Mouse (Mus musculus) right cerebral cortex, postnatal 36 days (tissue): ENCODE measurements around the gene Emb.
A peak's percentile ranks its signal among the peaks of the same experiment; 100 is the strongest.

ENCODE experiments used
- DNase-seq, 2 experiments: peaks; one replicate each; pipeline ENCODE4 v3.0.0; 2022; ENCODE audit warnings: low spot score in 2 of 2, mixed read lengths in 1 of 2

Gene Emb

DNA sequence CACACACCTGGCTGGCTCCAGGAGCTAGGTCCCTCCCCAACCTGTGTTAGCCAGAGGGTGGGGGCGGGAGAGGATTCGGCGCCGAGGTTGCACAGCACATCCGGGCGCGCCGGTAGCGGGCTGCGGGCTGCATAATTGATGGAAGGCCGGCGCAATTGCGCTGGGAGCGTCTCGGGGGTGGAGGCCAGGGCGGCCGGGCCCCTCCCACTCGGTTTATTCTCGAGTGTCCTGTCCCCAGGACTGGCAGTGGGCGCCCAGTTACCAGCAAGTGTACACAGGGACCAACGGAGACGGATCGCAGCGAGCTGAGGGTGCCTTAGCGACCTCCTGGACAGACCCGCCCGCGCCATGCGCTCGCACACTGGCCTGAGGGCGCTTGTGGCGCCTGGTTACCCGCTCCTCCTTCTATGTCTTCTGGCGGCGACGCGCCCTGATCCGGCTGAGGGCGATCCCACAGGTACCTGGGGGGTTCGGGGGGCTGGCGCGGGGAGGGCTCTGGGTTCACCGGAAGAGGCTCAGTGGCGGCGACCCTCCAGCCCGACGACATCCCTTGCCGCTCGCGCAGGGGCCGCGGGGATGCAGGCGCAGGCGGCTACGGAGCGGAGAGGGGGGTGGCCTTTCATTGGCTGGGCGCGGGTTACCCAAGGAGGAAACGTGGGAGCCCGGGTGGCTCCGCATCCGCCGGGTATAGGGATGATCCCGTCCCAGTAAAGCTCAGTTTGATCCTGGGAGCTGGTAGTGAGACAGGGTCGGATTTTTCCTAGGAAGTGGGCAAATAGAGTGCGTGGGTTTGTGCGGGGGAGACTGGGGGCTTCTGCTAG, 12.4 kb downstream of the Emb start, which contains the start of gene Gm17509:
TSS of gene Gm17509 (minus strand) at position 575 of the 821 bp plus-strand sequence.
- DNase-seq: peak; percentile 37 to 60

DNA sequence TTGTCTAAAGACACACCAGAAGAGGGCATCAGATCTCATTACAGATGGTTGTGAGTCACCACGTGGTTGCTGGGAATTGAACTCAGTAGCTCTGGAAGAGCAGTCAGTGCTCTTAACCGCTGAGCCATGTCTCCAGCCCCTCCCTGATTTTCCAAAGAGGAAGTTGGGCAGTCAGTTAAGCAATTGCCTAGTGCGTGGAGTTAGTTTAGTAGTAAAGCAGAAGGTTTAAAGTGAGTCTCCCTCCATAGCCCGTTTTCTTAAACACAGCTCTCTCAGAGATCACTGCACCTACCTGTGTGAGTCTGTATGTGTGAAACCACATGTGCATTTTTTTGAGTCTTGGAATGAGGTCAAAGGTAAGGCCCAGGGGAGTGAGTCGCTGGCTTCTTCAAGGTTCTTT, 14.8 kb downstream of the Emb start:
- no peak for DNase-seq

DNA sequence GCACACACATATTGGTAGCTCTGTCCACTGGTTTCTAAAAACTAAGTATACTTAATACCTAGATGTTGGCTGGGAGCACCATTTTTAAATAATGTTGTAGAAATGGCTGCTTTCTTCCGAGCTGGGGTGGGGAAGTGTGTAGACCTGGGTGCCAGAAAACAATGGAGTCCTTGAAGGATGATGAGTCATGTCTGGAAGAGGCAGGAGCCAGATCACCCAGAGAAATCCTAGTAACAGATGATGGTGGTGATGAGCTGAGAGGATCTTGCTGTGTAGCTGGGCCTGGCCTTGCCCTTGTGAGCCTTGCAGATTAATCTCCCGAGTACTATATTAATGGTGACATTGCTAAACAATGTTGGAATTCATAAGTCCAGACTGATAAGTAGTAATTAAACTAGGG, 16.6 kb downstream of the Emb start:
- no peak for DNase-seq

DNA sequence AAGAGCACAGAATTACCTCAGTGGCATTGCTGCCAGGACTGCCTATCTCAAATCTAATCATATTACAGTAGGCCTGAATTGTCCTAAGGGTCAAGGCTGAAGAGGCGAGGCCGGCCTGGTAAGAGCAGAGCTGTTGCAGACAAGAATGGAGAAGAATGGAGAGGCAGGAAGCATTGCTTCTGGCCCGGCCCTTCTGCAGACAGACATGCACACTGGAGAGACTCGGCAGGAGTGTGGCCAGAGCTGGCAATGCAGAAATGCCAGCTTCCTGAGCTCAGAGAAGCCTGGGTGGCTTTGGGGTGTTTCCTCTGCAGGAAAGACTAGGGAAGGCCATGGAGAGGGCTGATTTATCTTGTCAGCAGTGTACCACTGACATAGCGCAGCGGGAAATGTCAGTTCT, 17.2 kb downstream of the Emb start:
- DNase-seq: no peak

DNA sequence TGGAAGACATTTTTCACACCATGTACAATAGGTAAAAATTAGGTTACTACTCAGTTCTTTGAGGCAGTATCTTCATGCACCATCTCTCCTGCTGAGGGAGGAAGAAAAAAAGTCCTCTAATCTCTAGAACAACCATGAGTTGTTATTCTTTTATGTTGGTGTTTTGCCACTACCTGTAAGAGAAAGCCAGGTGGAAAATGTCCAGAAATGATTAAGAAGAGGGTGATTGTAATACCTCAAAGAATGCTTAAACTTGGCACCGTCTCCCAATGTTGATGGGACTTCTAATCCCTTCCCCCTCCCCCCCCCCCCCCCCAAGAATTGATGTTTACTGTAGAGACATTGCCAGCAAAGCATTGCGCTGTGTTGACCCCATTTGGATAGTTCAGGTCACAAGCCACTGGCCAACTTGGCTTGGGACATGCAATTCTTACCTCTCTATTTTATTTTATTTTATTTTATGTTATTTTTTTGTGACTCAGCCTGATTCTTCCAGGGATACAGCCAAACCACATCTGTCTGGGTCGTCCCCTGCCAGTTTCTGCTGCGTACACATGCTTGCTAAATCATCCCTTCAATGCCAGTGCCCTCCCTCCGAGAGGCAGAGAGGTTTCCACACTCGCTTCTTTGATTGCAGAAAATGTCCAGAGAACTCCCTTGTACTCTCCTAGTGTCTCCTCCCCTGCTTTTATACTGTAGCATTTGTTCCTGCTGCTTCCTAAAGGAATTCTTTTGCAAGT, 22.2 kb downstream of the Emb start:
- DNase-seq: no peak

DNA sequence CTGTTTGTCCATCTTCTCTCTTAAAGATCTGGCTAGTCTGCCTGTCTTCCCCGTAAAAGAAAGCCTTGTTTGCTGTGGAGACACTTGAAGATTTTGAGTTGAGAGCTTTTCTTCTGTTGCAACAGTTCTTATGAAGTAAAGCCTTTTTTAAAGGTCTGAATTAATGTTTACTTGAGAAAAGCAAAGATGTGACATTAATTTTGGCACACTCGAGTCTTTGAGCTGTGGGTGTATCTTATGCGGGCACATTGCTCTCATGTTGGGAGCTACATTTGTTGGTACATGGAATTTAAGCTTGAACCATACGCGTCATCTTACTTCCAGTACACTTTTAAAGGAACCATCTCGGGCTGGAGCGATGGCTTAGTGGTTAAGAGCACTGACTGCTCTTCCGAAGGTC, 25.5 kb downstream of the Emb start:
- no peak for DNase-seq

DNA sequence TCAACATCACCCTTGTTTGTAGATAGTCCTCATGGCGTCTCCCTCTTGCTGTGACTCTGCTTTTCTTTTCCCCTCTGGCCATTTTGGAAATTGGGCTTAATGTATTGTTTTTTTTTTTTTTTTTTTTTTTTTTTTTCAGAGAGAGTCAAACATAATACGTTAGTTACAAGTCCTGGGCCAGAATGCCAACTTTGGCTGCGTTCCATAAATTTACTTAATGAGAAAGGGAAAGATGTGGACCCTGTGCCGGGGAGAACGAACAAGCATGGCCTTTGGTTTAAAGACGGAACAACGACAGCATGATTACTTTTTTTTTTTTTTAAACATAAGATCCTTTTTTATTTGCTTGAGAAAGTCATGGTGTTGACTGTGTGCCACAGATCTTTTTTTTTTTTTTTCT, 26.1 kb downstream of the Emb start:
- DNase-seq: no peak

DNA sequence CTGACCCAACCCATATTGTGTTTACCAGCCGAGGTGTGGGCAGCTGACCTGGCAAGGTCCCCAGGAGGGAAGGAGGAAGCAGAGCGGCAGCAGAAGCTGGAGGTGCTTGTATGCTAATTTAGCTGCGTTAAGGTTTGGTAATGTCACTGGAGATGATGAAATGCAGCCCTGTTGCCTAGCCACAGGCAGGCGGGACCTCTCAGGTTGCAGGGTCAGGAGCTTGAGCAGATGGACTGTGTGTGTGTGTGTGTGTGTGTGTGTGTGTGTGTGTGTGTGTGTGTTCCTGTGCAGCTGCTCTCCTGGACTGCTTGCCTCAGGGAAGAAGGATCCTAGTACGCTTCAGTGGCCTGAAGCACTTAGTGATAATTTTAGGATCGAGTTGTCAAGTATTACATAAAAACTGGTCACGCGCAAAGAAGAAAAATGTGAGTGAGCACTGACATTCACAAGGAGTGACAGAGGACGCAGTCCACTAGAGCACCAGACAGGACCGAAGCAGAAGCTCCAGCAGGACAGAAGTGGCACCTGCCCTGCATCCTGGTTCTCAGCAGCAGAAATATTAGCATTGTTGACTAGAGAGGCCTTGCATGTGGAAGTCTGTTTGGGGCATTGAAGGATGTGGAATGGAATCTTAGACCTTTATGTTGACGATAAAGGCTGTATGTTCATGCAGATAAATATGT, 27.3 kb downstream of the Emb start:
- DNase-seq: no peak

DNA sequence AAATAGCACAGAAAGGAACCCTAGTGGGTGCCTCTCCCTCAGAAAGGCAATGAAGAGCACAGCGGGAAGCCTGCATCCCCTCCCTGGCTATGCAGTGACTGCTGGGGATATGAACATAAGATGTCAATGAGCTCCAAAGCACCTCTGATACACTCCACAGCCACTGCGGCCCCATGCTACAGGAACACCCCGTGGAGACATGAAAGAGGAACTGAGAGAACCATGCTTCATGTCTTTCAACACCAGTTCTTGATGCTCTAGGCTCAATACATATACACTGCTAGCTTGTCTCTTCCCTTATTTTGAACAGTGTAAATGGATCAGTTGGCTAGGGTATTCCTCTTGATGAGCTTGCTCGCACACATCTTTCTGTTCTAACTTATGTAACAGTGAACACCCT, 28.8 kb downstream of the Emb start:
- DNase-seq: no peak

DNA sequence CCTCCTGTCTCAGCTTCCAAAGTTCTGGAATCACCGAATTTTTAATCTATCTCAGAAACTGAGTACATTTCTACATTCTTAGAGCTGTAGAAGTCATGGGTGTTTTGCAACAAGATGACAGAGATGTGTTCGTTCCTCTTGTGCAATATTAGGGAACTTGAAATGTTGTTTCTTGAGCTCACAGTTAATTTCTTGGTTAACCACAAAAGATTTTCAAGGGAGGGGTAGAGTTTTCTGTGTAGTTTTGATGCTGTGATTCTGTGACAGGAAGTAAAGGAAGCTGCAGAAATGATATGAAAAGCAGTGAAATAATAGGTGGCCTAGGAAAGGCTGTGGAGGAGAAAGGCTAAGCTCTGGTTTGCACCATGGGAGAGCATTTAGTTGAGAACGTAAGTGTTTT, 33.7 kb downstream of the Emb start:
- DNase-seq: no peak

DNA sequence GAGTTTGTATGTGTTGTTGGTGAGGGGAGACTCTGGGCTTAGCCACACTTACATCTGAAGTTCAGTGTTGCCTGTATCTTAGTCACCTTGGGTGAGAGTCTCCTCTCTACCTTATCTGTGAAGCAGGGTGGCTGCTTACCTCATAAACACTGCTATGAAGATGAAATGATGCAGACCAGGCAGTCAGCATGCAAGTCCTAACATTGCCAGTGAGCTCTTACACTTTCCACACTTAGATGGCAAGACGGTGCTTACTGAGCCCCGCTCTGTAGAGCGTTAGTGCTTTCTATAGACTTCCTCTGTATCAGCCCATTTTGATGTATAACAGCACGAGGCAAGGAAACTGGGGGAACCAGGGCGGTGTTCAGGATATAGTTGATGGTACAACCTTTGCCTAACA, 34.3 kb downstream of the Emb start:
- DNase-seq: no peak

DNA sequence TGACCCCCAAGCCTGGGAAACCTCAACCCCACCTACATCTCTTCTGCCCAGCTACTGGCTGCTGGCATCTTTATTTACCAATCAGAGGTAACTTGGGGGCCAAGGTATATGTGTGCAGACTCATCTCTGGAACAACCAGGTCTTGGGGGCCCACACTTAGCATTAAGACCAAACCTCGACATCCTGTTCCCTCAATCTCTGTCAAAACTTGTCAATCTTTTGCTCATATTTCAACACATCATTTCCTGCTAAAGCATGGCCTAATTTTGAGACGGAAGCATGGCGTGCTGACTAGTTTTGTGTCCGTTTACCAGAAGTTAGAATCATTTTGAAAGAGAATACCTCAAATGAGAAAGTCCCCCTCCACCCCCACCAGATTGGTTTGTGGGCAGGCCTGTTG, 52.4 kb downstream of the Emb start:
- no peak for DNase-seq

DNA sequence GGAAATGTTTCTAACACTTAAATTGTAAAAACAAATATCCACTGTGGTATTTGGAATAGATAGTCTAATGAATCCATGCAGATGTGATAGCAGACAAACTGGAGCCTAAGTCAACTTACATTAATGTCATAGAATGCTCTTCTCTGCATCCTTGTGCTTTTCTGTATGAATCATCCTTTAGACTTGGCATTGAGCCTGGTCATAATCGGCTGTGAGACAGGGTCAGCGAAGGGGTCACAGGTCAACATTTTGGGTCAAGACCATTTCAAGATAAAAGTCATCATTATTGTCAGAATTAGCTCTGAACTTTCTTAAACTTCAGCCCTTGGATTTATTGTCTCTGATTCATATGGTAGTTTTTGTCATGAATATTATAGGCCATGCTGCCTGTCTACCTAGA, 57.8 kb downstream of the Emb start:
- no peak for DNase-seq

DNA sequence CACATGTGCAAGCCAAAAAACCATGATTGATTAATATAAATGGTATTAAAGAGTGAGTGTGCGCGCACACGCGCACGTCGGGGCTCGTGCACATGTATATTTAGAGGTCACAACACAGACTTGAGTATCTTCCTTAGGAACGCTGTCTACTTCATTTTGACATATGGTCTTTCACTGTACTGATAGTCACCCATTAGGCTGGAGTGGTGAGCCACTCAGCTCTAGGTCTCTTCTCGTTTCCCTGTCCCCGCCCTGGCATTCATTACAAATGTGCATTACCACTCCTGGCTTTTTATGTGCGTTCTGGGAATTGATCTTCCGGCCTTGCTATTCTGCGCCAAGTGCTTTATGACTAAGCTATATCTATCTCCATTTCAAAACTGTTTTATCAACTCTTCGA, 59.6 kb downstream of the Emb start:
- DNase-seq: no peak

DNA sequence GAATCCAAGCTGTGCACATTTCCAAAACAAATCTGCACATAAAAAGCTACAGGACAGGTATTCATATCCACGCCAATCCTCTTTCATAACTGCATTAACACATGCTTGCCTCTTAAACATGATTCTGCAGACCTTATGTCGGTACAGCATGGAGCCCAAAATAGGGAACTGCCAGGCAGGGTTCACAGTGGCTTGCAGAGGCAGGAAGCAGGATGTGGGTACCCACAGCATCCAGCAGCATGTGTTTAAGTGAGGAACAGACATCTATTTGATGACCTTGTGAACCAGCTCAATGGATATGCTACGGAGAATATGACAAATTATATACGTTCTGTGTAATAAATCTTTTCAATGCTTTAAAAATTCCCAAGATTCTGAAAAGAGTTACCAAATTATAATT, 75.7 kb downstream of the Emb start:
- DNase-seq: no peak

DNA sequence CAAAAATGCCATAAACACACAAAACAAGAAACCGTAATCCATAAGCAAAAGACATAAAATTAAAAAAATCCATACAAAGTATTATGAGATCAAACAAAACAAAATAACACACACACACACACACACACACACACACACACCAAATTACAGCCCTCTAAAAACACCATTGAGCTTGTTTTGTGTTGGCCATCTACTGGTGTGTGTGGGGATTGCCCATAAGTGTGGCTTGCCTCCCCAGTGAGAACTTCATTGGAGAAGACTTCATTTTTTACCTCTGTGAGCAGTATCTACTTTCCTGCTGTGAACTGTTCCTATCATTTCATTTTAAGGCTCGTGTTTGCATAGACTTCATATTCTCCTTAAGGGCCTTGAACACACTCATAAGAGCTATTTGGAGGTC, 78.6 kb downstream of the Emb start:
- DNase-seq: no peak

DNA sequence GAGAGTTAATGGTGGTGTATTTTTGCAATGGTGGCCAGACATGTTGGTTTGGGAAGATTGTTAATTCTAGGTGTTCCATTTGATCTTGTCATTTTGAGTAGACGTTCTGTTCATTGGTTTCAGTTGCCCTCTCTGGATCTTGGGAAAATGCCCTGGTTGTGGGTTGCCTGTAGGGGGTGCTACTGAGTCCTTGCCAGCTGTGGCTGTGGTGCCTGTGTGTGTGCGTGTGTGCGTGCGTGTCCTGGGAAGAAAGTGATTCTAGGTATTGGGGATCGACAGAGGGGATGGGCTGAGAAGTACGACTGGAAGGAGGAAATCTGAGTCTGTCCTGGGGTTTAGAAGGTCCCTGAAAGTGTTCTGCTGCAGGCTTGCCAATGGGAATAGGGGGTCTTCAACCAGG, 79.1 kb downstream of the Emb start:
- no peak for DNase-seq

DNA sequence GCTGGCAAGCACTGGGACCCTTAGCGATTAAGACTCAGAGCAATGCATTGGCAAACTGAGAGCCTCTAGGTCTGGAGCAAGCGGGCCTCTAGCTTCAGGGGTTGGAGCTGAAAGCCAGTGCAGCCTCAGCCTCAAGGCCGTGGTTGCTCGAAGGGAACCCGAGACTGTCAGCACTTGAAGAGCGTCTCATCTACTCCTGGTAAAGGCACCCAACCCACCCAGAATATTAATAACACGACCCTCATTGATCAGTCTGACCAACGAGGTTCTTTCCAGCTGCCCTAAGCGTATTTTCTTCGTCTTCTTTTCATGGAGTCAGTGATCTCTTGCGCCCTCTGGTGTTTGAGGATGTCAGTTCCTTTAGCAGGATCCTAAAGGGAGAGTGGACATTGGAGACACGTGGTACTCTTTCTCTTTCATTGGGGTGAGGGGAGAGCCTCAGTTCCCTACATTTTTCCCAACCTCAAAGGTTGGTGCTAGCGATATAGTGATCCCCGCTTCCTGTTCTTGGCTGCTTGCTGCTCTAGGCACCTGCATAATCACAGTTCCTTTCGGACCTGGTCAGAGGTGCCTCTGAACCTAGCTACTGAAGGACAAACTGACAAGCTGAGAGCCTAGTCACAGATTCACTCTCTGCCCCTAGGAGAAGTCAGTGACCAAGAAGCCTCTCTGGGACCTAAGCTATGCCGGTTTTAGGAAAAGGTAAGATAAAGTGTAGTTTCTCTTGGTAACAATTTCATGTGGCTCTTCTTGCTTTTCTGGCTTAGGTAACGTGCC, 81.3 kb downstream of the Emb start:
- DNase-seq: peak; percentile 22 to 44

DNA sequence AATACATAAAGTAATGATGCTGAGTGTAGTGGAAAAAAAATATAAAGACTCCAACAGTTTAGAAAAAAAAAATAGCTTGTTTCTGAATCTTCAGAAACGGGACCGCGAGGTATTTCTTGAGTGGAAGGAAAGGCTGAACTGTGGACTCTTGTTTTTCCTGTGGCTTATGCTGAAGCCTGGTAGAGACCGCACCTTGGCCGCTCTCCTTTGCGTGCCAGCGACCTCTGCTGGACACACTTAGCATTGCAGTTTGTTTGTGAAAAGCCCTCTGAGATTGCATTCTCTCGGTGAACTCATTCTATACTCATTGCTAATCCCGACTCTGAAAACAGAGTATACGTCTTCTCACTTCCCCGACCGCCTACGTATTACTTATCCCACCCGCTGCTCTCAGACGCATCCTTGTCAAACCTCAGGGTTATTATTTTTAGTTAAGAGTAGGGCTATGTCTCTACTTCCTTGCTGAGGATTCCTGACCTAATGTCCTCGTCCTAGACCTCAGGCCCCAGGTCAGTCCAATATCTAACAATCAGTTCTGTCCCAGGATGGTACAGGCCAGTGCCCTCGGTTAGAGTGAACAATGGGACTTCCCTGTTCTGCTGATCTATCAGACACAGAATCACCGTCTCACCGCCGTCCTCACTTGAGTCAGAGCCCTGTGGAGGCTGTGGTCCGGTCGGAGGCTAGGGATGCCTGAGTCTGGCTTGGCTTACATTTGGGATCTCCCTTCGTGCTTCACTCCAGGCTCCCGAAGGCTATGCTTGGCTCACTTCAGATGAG, 103.3 kb downstream of the Emb start:
- DNase-seq: peak; percentile 39 to 42
